Mouse (Mus musculus): Measurements from ENCODE around the gene Gcdh.

DNA sequence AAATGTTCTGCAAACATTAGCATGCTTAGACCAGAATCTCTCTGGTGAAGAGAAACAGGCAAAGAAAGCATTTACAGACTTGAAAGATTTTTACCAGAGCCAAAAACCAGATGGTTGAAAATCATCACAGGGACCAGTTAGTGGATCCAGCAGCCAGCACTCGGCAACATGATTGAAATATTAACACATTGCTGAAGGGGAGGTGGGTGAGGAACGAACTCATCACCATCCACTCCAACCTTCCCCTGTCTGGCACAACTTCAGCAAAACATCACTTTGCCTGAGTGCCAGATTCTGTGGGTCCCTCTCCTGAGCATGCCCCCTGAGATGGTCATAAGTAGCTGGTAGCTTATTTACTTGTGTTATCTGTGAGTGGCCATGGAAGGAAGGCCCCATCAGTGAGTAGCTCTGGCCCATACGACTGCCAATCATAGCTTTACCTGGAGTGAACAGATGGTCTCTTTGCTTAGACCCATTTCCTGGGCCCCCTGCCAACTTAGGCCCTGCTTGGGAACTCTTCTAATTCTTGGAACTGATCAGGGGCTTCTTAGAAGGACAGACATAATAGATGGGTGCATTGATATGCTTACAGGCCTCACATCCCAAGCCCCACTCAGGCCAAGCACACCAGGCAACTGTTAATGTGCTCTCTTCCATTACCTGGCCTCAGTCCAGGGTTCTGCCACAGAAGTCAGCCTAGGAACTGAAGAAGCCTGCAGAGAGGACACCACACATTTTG lies 16.3 kb downstream of the Gcdh start:
- TF ChIP-seq CTCF (IDR thresholded peaks at IDR 0.05; ENCODE audit: low read depth, low read length) (no peak), POLR2A (IDR thresholded peaks at IDR 0.05; ENCODE audit: extremely low read depth, insufficient read depth, low read length) (no peak)

Measured in liver, adult 2 months (tissue).